Mouse (Mus musculus) ES-Bruce4 (cell line): ENCODE results near the gene Fam155a.

Experiments
- CTCF ChIP-seq: IDR thresholded peaks from one replicate; pipeline ENCODE4 v1.8.1; 2011; ENCODE audit warnings: low read depth, low read length
- EP300 ChIP-seq: IDR thresholded peaks from 2 replicates; pipeline ENCODE4 v1.6.1; 2011; ENCODE audit warnings: low read depth, low read length; ENCODE audit not compliant: insufficient read depth
- POLR2A ChIP-seq: IDR thresholded peaks from one replicate; pipeline ENCODE4 v1.8.1; 2011; ENCODE audit warnings: low read length; ENCODE audit not compliant: insufficient read depth

- TF ChIP-seq POLR2A (no peak), EP300 (no peak), CTCF (no peak)
Observed at GRCm38 (mm10) chr8:9394670-9395069, 376.3 kb downstream of the Fam155a start.
